Mouse (Mus musculus) spleen, adult 2 months (tissue): ENCODE data around the gene Cirbp. TPM values are rescaled to one million over a fixed set of nuclear protein-coding genes. Genes with fewer than 3 reads are reported as not detected.

ENCODE experiments used
- DNase-seq, 2 experiments: peaks; one replicate each; pipeline versions ENCODE4 v3.0.0 to v3.0.0-alpha.2; 2012 to 2021; ENCODE audit warnings: low spot score in 2 of 2, low read depth in 1 of 2
- H3K27ac ChIP-seq: fragments of 200-500 bp; 2 replicates; pipeline ENCODE4 v1.5.1; 2012; ENCODE audit warnings: low read length, inconsistent platforms; ENCODE audit not compliant: insufficient read depth
- H3K27me3 ChIP-seq: fragments of 200-500 bp; 2 replicates; pipeline ENCODE4 v1.6.1; 2012; ENCODE audit warnings: mild to moderate bottlenecking, moderate library complexity, low read length, inconsistent platforms; ENCODE audit not compliant: control insufficient read depth, insufficient read depth
- H3K36me3 ChIP-seq: fragments of 200-500 bp; 2 replicates; pipeline ENCODE4 v1.6.1; 2012; ENCODE audit warnings: mild to moderate bottlenecking, low read length, inconsistent platforms; ENCODE audit not compliant: control insufficient read depth, insufficient read depth
- H3K4me1 ChIP-seq: fragments of 200-500 bp; 2 replicates; pipeline ENCODE4 v1.6.1; 2011; ENCODE audit warnings: inconsistent platforms; ENCODE audit not compliant: control insufficient read depth, insufficient read depth, insufficient read length
- H3K4me3 ChIP-seq: fragments of 200-500 bp; 2 replicates; pipeline ENCODE4 v1.5.1; 2011; ENCODE audit warnings: mild to moderate bottlenecking, inconsistent platforms; ENCODE audit not compliant: insufficient read depth, insufficient read length; ENCODE audit errors: extremely low read depth
- CTCF ChIP-seq: fragments of 200-500 bp; IDR thresholded peaks from 2 replicates; pipeline ENCODE4 v1.5.1; 2011; ENCODE audit warnings: mild to moderate bottlenecking, inconsistent platforms; ENCODE audit not compliant: insufficient read depth, insufficient read length, insufficient replicate concordance; ENCODE audit errors: extremely low read depth
- POLR2A ChIP-seq: fragments of 200-500 bp; IDR thresholded peaks from 2 replicates; pipeline ENCODE4 v1.6.1; 2011; ENCODE audit warnings: low read depth, low read length, inconsistent platforms
- WGBS: fragments of 180-500 bp; shearing (Covaris S2); methylation state at CpG from one replicate; pipeline ENCODE4 v1.1.7; 2018; 5-methylcytosine and 5-hydroxymethylcytosine counted together
- polyA plus RNA-seq: library from polyadenylated mRNA; depleted of rRNA; stranded (reverse); fragments of >200 nt; gene quantifications from 2 replicates; pipeline ENCODE4 v1.2.3, GENCODE M21; 2012

Gene Cirbp
- polyA plus RNA-seq, 1 experiment, result 144 TPM

DNA sequence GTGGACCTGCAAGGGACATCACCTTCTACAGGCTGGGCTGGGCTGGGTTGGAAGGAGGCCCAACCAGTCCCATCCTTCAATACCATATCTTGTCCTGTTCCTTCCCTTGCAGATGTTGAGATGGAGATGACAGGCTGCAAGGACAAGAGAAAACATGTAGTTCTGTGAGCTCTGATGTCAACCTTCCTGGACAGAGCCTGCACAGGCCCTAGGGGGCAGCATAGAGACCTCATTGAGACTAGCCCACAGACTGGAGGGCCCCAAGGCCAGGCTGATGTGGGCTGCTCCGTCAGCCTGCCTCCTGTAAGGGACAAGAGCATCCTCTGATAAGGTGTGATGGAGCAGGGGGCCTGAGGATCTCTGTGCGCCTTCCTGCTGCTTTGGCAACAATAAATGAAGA is 8.9 kb downstream of the Cirbp start:
- DNase-seq, result no peak
- no peak overlapping the region for H3K27ac ChIP-seq
- H3K27me3 ChIP-seq, result peaks cover 6% of the 10 kb centered on the region
- WGBS, result 62% methylated on average over 2 of the region's 2 CpGs
- peak; percentile 33; the same call in 1 of the 2 replicates for TF ChIP-seq CTCF
- no peak for TF ChIP-seq POLR2A
- peaks cover 12% of the 10 kb centered on the region for H3K4me1 ChIP-seq
- H3K4me3 ChIP-seq, result no peak overlapping the region
- H3K36me3 ChIP-seq, result peaks cover 24% of the 10 kb centered on the region

GRCm38 (mm10) chr10:80175536-80176269 is 9.9 kb downstream of the Cirbp start:
- WGBS, result 41% methylated on average over 4 of the region's 4 CpGs
- H3K27me3 ChIP-seq, result peaks cover 9% of the 10 kb centered on the region
- peaks cover 14% of the 10 kb centered on the region for H3K36me3 ChIP-seq
- no peak overlapping the region for H3K27ac ChIP-seq
- peak; percentile 38; the same call in 1 of the 2 replicates for TF ChIP-seq CTCF
- TF ChIP-seq POLR2A, result no peak
- peaks cover 11% of the 10 kb centered on the region for H3K4me1 ChIP-seq
- no peak for DNase-seq
- H3K4me3 ChIP-seq, result no peak overlapping the region

DNA sequence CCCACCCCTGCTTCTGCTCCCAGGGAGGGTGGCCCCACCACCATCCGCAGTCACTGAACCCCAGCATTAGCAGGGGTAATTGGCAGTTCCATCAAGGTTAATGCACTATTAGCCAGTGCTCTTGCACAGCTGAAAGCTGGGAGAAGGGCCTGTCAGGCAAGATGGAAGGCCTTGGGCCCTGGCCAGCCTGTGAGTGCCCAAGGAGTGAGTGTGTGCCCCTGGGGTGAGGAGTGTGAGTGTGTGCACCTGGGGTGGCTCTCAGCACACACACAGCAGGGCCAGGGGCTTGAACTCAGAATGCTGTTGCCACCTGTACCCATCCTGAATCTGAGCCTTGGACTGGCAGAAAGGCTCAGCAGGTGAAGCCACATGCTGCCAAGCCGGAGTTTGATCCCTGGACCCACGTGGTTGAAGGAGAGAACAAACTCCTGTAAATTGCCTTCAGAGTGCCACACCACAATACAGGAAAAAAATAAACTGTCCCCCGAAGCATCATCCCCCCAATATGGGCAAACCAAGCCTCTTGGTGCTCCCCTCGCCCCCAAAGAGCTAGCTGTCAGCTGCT is 10.6 kb downstream of the Cirbp start:
- Histone ChIP-seq H3K27me3 (peaks cover 9% of the 10 kb centered on the region), H3K4me3 (no peak overlapping the region), H3K27ac (no peak overlapping the region), H3K4me1 (peaks cover 11% of the 10 kb centered on the region), H3K36me3 (peaks cover 9% of the 10 kb centered on the region)
- DNase-seq, result no peak
- WGBS, result 90% methylated on average over 5 of the region's 5 CpGs
- TF ChIP-seq CTCF (no peak), POLR2A (no peak)

DNA sequence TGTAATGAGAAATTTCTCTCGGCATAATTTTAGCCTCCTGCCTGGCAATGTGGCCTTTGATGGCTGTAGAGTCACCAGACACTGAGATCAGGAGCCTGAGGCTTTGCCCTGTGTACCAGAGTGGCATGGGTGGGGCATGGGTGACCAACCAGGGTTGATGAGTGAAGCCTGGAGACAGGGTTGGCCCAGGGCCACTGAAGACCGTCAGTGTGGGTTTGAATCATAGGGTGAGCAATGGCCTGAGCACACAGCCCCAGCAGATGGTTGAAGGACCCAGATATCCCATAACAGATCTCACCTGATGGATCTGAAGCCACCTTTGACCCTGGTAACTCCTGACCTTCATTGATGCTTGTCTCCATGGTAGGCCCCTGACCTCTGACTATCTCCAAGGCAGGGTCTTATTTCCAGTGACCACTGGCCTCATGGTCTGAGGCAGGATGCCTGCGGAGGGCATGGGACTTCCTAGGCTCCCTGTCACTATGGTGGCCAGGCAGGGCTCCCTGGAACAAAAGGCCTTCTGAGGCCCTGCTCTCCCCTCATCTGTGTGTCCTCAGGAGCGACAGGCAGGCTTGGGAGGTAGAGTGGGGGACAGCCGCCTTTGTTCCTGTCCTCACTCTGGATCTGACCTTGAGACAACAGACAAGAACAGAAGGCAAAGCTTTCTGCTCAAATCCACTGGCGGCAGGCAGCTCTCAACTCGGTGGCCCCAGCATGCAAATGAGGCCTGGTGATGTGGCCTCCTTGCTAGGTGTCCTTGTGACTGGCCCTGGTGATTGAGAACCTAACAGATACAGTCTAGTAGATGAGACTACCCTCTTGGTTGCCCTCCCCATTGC is 11.9 kb downstream of the Cirbp start:
- H3K4me1 ChIP-seq, result peaks cover 6% of the 10 kb centered on the region; the same call in 1 of the 2 replicates
- DNase-seq, result no peak
- no peak for TF ChIP-seq POLR2A
- no peak for TF ChIP-seq CTCF
- H3K36me3 ChIP-seq, result no peaks in the 10 kb centered on the region
- no peak overlapping the region for H3K4me3 ChIP-seq
- peaks cover 9% of the 10 kb centered on the region for H3K27me3 ChIP-seq
- 87% methylated on average over 7 of the region's 7 CpGs for WGBS
- H3K27ac ChIP-seq, result no peak overlapping the region

DNA sequence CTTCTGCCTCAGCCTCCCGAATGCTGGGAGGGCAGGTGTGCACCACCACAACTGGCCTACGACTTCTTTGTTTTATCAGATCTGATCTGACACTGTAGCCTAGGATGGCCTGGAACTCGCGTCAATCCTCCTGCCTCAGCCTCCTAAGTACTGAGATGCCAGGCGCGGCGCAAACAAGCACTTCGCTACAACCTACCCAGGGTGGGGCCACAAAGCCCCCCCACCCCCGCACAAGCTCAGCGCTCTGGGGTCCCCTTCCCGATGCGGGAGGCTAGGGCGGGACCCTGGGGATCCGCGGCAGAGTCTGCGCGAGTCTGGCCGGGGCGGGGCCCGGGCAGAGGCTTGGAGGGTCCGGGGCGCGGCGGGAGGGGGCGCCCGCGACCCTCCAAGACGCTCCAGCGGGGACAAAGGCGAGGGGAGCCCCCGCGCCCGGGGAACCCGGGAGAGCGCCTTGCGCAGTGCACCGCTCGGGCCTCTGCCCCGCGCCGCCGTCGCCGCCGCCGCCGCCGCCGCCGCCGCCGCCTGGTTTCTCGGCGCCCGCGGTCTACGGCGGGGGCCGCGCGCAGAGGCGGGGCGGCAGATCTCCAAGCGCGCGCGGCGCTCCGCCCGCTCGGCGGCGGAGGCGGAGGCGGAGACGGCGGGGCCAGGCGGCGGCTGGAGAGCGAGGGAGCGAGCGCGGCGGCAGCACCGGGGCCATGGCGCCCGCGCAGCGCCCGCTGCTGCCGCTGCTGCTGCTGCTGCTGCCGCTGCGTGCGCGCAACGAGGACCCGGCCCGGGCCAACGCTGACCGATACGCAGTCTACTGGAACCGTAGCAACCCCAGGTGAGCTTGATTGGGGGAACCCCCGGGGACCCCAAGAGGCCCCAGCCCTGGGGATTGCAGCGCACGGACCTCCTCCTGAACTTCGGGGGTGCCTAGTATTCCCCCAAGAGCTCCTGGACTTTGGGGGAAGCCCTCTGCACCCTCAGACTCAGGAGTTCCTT is 13.6 kb downstream of the Cirbp start, which contains the start of gene Efna2:
Gene Efna2 (plus strand): TSS at position 415 of the 984 bp plus-strand sequence.
- no peaks in the 10 kb centered on the region for H3K36me3 ChIP-seq
- H3K4me3 ChIP-seq, result peak within 1 kb of the TSS; percentile 36; the same call in 1 of the 2 replicates
- no peak for DNase-seq
- H3K27ac ChIP-seq, result no peak within 1 kb of the TSS
- peaks cover 9% of the 10 kb centered on the region for H3K27me3 ChIP-seq
- TF ChIP-seq POLR2A (no peak), CTCF (no peak)
- 5% methylated on average over 83 of the region's 106 CpGs for WGBS
- H3K4me1 ChIP-seq, result peaks cover 3% of the 10 kb centered on the region; the same call in 1 of the 2 replicates

GRCm38 (mm10) chr10:80180288-80180687 is 14.5 kb downstream of the Cirbp start:
- WGBS, result 68% methylated on average over 6 of the region's 6 CpGs
- no peak for DNase-seq
- Histone ChIP-seq H3K27me3 (peaks cover 9% of the 10 kb centered on the region), H3K27ac (no peak overlapping the region), H3K36me3 (no peaks in the 10 kb centered on the region), H3K4me1 (peaks cover 3% of the 10 kb centered on the region; the same call in 1 of the 2 replicates), H3K4me3 (no peak overlapping the region)
- TF ChIP-seq CTCF (no peak), POLR2A (no peak)
